Mouse (Mus musculus) left cerebral cortex, adult 18-20 months (tissue): ENCODE results near the gene Pla2g16. TPM values are rescaled to one million over a fixed set of nuclear protein-coding genes. Genes with fewer than 3 reads are reported as not detected.

ENCODE experiments used
- DNase-seq, 2 experiments: peaks; one replicate each; pipeline ENCODE4 v3.0.0; 2021 to 2022; ENCODE audit warnings: low spot score in 2 of 2, mixed read lengths in 1 of 2
- total RNA-seq, 2 experiments: library from RNA; stranded (reverse); gene quantifications; 2 replicates each; pipeline ENCODE4 v1.2.3; 2021

Gene Pla2g16
- total RNA-seq, 2 experiments from 2014 or later, result 33.2 to 40.7 TPM

- peak; percentile 61 to 73 for DNase-seq
Measured at GRCm38 (mm10) chr19:7611942-7612757, 54.9 kb downstream of the Pla2g16 start, which contains the start of gene Hrasls5. Gene Hrasls5, plus strand, starts transcription at chr19:7612541.

- no peak for DNase-seq
Measured at GRCm38 (mm10) chr19:7613151-7613550, 55.9 kb downstream of the Pla2g16 start.

DNA sequence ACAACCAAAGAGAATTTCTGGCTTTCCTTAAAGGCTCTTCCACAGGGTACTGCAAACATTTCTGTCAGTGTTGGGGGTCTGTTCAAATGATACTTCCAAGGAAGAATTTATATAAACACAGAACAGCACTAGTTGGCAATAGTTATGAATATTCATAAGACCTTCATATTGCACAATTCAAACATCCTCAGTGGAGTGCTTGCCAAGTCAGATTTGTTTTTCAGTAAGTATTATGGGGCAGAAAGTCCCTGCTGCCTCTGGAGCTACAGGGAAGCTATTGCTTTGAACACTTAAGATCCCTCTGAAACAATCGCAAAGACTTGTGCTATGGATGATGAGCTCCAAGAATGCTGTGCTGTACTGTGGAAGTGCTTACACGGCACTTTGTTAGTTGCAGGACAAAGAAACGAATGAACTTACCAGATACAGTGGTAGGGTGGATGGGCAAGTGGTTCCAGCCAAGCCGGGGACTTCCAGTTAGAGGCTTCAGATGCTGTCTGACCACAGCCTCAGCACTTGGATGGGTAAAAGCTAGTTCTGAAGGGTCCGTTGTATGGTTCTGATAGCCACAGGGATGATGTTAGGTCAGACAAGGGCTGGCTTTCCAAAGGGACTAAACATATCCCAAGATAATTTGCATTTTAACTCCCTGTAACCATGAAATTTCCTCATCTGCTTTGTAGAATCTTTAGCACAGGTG, 59.1 kb downstream of the Pla2g16 start:
- no peak for DNase-seq

- DNase-seq, result no peak
Measured at GRCm38 (mm10) chr19:7617085-7617484, 59.8 kb downstream of the Pla2g16 start.

DNA sequence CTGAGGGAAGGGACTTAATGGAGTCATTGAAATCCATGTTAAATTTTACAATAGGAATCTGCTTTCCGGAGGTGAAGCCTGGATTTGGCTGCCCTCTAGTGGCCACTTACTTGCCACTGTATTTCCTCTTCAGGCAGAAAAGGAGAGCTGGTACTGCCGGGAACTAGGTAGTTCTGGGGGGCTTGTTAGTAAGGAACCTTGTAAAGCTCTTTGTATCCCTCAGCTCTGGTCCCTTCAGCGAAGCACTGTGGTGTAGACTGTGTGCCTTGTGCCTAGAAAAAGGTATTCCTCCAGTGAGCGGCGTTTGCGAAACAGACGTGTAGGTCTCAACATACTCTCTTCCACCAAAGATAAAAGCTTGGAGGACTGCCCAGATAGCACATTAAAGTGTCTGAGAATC, 60.4 kb downstream of the Pla2g16 start:
- peak; percentile 70 to 78 for DNase-seq

DNA sequence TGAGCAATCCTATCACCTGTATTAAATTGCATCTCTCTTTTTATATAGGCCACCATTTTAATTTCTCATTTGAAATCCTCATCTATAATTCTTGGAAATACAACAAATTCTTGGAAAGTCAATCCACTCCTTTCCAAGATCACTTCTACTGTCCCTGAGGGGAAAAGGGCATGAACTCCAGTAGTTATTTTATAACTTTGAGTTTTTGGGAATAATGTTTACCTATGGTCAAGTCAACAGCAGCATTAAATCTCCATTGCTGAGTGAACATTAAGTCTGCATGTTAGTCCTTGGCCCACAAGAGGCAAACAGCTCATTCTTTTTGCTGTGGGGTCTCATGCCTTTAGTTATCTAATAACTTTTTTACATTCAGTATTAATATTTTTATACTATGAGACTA, 75.8 kb downstream of the Pla2g16 start:
- DNase-seq, result no peak

DNA sequence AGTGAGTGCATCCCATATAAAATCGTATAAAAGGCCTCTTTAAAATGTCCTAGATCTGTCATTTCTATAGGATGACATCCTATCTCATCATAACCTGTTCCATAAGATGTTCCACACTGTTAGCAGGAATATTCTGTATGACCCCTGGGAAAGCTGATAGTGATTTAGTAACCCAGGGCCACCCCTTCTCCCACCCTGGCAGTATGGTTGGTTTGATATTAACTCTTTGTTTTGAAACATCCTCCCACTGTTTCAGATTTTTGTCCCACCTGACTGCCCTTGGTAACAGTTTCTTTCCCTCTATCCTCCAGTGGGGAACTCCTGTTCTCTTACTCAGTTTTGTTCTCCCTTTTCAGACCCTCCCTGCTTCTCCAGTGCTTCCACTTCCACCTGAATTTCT, 76.5 kb downstream of the Pla2g16 start:
- DNase-seq, result no peak

Other genes with a start within 250 kb of the Pla2g16 start
- gene Mark2, start 215.6 kb upstream of the Pla2g16 start, total RNA-seq, result 100 to 1,000 TPM; 123 to 139 TPM
- gene Spindoc, start 174.5 kb upstream of the Pla2g16 start, total RNA-seq, result 10 to 100 TPM; 29.1 to 30.8 TPM
- 10 to 100 TPM; 29.5 to 31.1 TPM for gene 2700081O15Rik, start 139.8 kb upstream of the Pla2g16 start, total RNA-seq
- 100 to 1,000 TPM; 828 to 858 TPM for gene Rtn3, start 74.2 kb upstream of the Pla2g16 start, total RNA-seq
- 10 to 100 TPM; 22.2 to 23.5 TPM for gene Atl3, start 63.4 kb upstream of the Pla2g16 start, total RNA-seq
- under 1 TPM; 0.77 to 0.91 TPM for gene Lgals12, start 49.7 kb downstream of the Pla2g16 start, total RNA-seq
- not detected for gene Hrasls5, start 55.1 kb downstream of the Pla2g16 start, total RNA-seq
- gene Slc22a19, start 153.9 kb downstream of the Pla2g16 start, total RNA-seq, result not detected
- not detected for gene Slc22a26, start 245.2 kb downstream of the Pla2g16 start, total RNA-seq